Mouse (Mus musculus) ES-E14 (cell line): ENCODE data around the gene Col1a1. TPM values are rescaled to one million over a fixed set of nuclear protein-coding genes. Genes with fewer than 3 reads are reported as not detected.

ENCODE experiments used
- DNase-seq: peaks from one replicate; pipeline ENCODE4 v3.0.0-alpha.2; 2013; ENCODE audit warnings: low read depth, low spot score
- H3K27ac ChIP-seq: 2 replicates; pipeline ENCODE4 v1.5.1; 2012; ENCODE audit warnings: low read depth, mild to moderate bottlenecking, low read length, moderate library complexity, mixed read lengths; ENCODE audit not compliant: poor library complexity, insufficient read depth, severe bottlenecking
- H3K36me3 ChIP-seq: 2 replicates; pipeline ENCODE4 v1.6.1; 2012; ENCODE audit warnings: mild to moderate bottlenecking, low read length, moderate library complexity, mixed read lengths; ENCODE audit not compliant: control insufficient read depth, poor library complexity, insufficient read depth, severe bottlenecking
- H3K4me1 ChIP-seq, 2 experiments: fragments of 150-350 bp in 1 of 2; sonication (generic) in 1 of 2; 2 replicates each; pipeline ENCODE4 v1.6.1; 2012; ENCODE audit warnings: low read length in 2 of 2, mild to moderate bottlenecking in 1 of 2, mixed read lengths in 1 of 2; ENCODE audit not compliant: control insufficient read depth in 2 of 2, insufficient read depth in 2 of 2, poor library complexity in 1 of 2
- H3K4me3 ChIP-seq, 2 experiments: fragments of 150-350 bp in 1 of 2; sonication (generic) in 1 of 2; 2 replicates each; pipeline ENCODE4 v1.5.1; 2012; ENCODE audit warnings: low read length in 2 of 2, low read depth in 1 of 2, mild to moderate bottlenecking in 1 of 2, mixed read lengths in 1 of 2; ENCODE audit not compliant: insufficient read depth in 1 of 2, poor library complexity in 1 of 2, severe bottlenecking in 1 of 2
- H3K9ac ChIP-seq: 2 replicates; pipeline ENCODE4 v1.6.1; 2012; ENCODE audit warnings: low read depth, mild to moderate bottlenecking, low read length, mixed read lengths; ENCODE audit not compliant: poor library complexity, insufficient read depth, severe bottlenecking
- H3K9me3 ChIP-seq: fragments of 150-350 bp; sonication (generic); 2 replicates; pipeline ENCODE4 v1.6.1; 2012; ENCODE audit warnings: low read depth, mild to moderate bottlenecking, low read length; ENCODE audit not compliant: control insufficient read depth, insufficient read depth
- CHD2 ChIP-seq: IDR thresholded peaks from 2 replicates; pipeline ENCODE4 v1.6.1; 2014; ENCODE audit warnings: mild to moderate bottlenecking, low read depth, low read length, inconsistent platforms
- HCFC1 ChIP-seq: IDR thresholded peaks from 2 replicates; pipeline ENCODE4 v1.6.1; 2012; ENCODE audit warnings: low read length, inconsistent platforms, borderline replicate concordance; ENCODE audit not compliant: insufficient read depth
- MAFK ChIP-seq: IDR thresholded peaks from 2 replicates; pipeline ENCODE4 v1.6.1; 2014; ENCODE audit warnings: mild to moderate bottlenecking, low read depth, low read length, inconsistent platforms; ENCODE audit not compliant: insufficient read depth
- ZC3H11A ChIP-seq: IDR thresholded peaks from 2 replicates; pipeline ENCODE4 v1.6.1; 2012; ENCODE audit warnings: low read depth, mild to moderate bottlenecking, inconsistent platforms, low read length, borderline replicate concordance
- ZNF384 ChIP-seq: IDR thresholded peaks from 2 replicates; pipeline ENCODE4 v1.6.1; 2012; ENCODE audit warnings: low read depth, low read length, inconsistent platforms
- in situ Hi-C, 2 experiments: fragments of 600-800 bp; cut with MboI; formaldehyde crosslinking; loops; one replicate each; pipeline ENCODE4 v1.15.1; 2025; ENCODE audit warnings: low sequenced_read_pairs in 2 of 2, inconsistent platforms in 1 of 2; ENCODE audit not compliant: unreplicated experiment in 2 of 2
- total RNA-seq: library from RNA; depleted of rRNA; stranded (reverse); fragments of 300-350 nt; gene quantifications from 2 replicates; pipeline ENCODE4 v1.2.3, GENCODE M21; 2012

Col1a1 gene
- total RNA-seq, 1 experiment = 125 TPM

DNA sequence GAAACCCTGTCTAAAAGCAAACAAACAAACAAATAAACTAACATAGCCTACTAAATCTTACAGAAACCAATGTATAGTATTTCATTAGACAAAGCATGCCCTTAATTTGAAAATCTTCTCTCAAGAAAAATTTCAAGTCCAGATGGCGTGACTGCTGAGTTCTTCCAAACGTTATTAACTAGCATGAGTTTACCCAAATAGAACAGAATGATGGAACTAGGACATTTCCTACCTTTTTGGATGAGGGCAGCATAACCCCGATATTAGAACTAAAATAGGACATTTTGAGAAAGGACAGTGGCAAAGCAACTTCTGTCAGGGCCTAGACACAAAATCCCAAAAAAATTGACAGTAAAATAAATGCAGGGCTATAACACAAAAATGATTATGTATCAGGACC lies 31.7 kb upstream of the Col1a1 start:
- no peak overlapping the region for H3K27ac ChIP-seq
- no peaks in the 10 kb centered on the region for H3K9me3 ChIP-seq
- H3K9ac ChIP-seq = no peak overlapping the region
- H3K4me1 ChIP-seq = no peaks in the 10 kb centered on the region
- H3K4me3 ChIP-seq = no peak overlapping the region
- in situ Hi-C loops = no loop called here
- TF ChIP-seq MAFK = no peak
- no peak for TF ChIP-seq ZNF384
- H3K36me3 ChIP-seq = no peaks in the 10 kb centered on the region
- DNase-seq = no peak

- Histone ChIP-seq H3K9me3 (no peaks in the 10 kb centered on the region), H3K36me3 (no peaks in the 10 kb centered on the region), H3K4me1 (peaks cover 0 to 12% of the 10 kb centered on the region in 2 experiments; a peak in 1 of 4 replicates), H3K9ac (no peak overlapping the region), H3K4me3 (no peak overlapping the region), H3K27ac (no peak overlapping the region)
- DNase-seq = no peak
- no peak for TF ChIP-seq ZC3H11A
- TF ChIP-seq HCFC1 = no peak
- TF ChIP-seq MAFK = no peak
- no peak for TF ChIP-seq ZNF384
- no peak for TF ChIP-seq CHD2
- in situ Hi-C loops = no loop called here
Measured at GRCm38 (mm10) chr11:94910971-94911370, 25.1 kb upstream of the Col1a1 start.

DNA sequence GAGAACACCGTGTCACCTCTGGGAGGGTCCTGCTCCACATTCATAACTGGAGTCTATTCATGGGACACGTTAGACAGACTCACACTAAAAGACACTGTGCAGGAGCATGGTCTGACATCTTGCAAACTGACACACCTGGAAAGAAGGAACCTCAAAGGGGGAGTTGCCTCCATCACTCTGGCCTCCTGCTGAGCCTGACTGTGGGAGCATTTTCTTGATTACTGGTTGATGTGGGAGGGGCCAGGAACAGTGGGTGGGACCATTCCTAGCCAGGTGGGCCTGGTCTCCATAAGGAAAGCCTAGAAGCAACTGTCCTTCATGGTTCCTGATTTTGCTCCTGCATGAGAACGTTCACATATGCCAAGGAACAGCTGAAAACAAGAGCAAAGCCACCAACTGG lies 23.5 kb upstream of the Col1a1 start:
- Histone ChIP-seq H3K9me3 (no peaks in the 10 kb centered on the region), H3K9ac (no peak overlapping the region), H3K4me1 (peaks cover 0 to 15% of the 10 kb centered on the region in 2 experiments; a peak in 1 of 4 replicates), H3K36me3 (no peaks in the 10 kb centered on the region), H3K4me3 (no peak overlapping the region), H3K27ac (no peak overlapping the region)
- in situ Hi-C loops = no loop called here
- no peak for DNase-seq
- no peak for TF ChIP-seq MAFK

GRCm38 (mm10) chr11:94913302-94914090 lies 22.5 kb upstream of the Col1a1 start:
- H3K4me1 ChIP-seq = peaks cover 0 to 15% of the 10 kb centered on the region in 2 experiments; a peak in 1 of 4 replicates
- no peak overlapping the region for H3K9ac ChIP-seq
- no peak overlapping the region for H3K4me3 ChIP-seq
- H3K9me3 ChIP-seq = no peaks in the 10 kb centered on the region
- H3K27ac ChIP-seq = no peak overlapping the region
- no peak for TF ChIP-seq ZC3H11A
- no peak for TF ChIP-seq CHD2
- no peak for TF ChIP-seq HCFC1
- TF ChIP-seq MAFK = no peak
- TF ChIP-seq ZNF384 = no peak
- no peaks in the 10 kb centered on the region for H3K36me3 ChIP-seq
- in situ Hi-C loops = no loop called here
- DNase-seq = no peak
